Mouse (Mus musculus): Measurements from ENCODE around the gene Gm49776.
A peak's percentile ranks its signal among the peaks of the same experiment; 100 is the strongest.

Gm49776 gene

GRCm38 (mm10) chr16:18234671-18235388 lies 23.3 kb downstream of the Gm49776 start, which contains the start of gene Zdhhc8:
Gene Zdhhc8 (minus strand): TSS chr16:18235136.
- DNase-seq (ENCODE audit: low spot score) = peak; percentile 51

- no peak for DNase-seq (ENCODE audit: low spot score)
Measured at GRCm38 (mm10) chr16:18233919-18234670, 24.0 kb downstream of the Gm49776 start.

GRCm38 (mm10) chr16:18233451-18233850 lies 24.7 kb downstream of the Gm49776 start:
- DNase-seq (ENCODE audit: low spot score) = no peak

DNA sequence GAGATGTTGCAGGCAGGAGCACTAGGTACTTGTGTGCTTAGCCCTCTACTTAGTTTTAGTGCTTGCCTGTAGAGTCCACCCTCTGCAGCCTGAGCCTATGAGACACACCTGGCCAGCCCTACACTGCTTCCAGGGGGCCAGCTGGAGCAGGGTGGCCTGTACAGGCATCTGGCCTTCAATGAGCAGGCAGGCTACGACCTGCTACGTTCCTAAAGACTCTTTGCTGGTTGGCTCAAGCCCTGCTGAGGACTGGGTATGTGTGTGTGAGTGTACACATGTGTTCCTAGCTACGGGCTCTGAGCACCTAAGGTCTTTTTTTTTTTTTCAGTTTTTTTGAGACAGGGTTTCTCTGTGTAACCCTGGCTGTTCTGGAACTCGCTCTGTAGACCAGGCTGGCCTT lies 26.7 kb downstream of the Gm49776 start:
- DNase-seq (ENCODE audit: low spot score) = no peak

DNA sequence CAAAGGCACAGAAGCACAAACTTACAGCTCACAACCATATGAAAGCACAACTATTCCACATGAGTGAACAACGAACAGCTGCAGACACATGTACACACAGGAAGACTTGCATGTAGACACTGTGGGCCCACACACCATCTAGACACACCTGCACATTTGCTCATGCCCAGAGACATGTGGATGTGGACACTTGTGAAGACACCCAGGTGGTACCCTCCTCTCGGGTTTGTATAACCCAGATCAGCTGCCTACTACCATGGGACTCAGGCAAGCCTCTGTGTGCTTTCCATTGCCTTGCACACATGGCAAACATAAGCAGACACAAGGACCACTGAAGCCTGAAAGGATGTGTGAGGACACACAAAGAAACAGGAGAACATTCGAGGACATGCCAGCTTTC lies 27.1 kb downstream of the Gm49776 start:
- no peak for DNase-seq (ENCODE audit: low spot score)

- DNase-seq (ENCODE audit: low spot score) = no peak
Measured at GRCm38 (mm10) chr16:18230617-18231016, 27.5 kb downstream of the Gm49776 start.

- DNase-seq (ENCODE audit: low spot score) = no peak
Measured at GRCm38 (mm10) chr16:18229622-18230021, 28.5 kb downstream of the Gm49776 start.

DNA sequence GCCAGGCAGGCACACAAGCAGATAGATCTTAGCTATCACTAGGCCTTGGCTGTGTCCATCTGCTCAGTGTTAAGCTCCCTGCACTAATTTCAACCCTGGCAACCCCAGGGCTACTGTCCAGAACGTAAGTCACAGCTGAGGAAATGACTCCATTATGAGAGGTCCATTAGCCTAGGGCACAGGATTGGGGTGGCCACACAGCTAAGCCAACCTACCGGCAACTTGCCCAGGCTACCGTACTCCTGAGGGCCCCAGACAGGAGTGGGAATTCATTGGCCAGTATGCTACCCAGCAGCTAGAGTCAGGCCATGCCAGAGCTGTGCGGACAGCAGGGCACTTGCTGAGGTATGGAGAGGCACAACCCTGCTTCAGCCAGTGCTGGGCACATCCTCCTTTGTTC lies 29.3 kb downstream of the Gm49776 start:
- no peak for DNase-seq (ENCODE audit: low spot score)

DNA sequence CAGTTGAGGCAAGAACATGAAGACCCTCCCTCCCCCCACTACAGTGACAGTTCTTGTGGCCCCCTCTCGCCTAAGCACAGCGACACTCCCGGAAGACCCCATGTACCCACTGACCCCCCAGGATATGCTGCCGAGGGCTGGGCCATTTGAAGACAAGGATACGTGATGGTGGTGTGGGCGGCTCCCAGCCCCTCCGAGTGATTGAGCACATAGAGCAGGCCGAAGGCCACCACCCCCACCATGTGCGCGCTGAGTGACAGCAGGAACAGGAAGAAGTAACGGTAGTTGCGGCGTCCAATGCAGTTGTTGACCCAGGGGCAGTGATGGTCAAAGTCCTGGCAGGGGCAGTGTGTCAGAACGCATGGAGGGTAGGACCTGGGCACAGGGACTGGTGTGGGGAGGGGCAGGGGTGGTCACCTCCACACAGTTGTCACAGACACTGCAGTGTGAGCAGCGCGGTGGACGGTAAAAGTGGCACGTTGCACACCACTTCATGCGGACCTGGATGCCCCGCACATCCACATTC lies 30.2 kb downstream of the Gm49776 start:
- no peak for DNase-seq (ENCODE audit: low spot score)

DNA sequence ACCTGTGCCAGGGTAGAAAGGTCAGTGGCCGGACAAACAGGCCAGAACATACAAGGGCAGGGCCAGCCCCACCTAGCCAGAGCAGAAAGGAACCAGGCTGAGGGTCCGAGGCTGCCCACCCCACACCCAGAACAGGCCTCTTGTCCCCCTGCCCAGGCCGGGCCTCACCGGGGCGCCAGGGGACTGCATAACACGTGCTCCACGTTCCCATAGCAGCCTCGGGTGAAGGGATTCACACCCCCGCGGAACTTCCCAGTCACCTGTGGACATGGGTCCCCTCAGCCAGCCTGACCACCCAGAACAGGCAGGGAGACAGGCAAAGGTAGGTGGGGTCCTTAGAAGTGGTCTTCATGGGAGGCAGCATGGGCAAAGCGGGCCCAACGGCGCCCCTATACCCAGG lies 30.9 kb downstream of the Gm49776 start:
- no peak for DNase-seq (ENCODE audit: low spot score)

GRCm38 (mm10) chr16:18222188-18222587 lies 35.9 kb downstream of the Gm49776 start:
- DNase-seq (ENCODE audit: low spot score) = no peak

- DNase-seq (ENCODE audit: low spot score) = no peak
Measured at GRCm38 (mm10) chr16:18221543-18221898, 36.6 kb downstream of the Gm49776 start.

GRCm38 (mm10) chr16:18220856-18221542 lies 37.1 kb downstream of the Gm49776 start:
- DNase-seq (ENCODE audit: low spot score) = no peak

GRCm38 (mm10) chr16:18220001-18220400 lies 38.1 kb downstream of the Gm49776 start:
- no peak for DNase-seq (ENCODE audit: low spot score)

DNA sequence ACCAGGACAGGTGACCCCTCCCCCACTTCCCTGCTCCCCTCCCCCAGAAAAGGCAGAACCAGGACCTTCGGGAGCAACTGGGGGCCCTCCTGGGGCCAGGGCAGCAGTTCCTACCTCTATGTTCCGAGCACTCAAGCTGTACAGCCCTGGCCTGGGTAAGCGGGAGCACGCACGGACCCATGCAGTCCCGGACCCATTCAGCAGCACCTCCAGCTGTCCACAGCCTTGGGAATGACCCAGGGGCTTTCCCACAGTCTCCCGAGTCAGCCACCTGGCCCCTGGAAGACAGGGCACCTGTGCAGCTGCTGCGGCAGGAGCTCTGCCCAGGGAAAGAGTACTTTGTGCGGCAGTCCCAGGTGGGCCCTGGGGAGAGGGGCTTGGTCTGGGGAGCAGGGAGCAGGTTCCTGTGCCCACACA lies 39.5 kb downstream of the Gm49776 start:
- DNase-seq (ENCODE audit: low spot score) = no peak

DNA sequence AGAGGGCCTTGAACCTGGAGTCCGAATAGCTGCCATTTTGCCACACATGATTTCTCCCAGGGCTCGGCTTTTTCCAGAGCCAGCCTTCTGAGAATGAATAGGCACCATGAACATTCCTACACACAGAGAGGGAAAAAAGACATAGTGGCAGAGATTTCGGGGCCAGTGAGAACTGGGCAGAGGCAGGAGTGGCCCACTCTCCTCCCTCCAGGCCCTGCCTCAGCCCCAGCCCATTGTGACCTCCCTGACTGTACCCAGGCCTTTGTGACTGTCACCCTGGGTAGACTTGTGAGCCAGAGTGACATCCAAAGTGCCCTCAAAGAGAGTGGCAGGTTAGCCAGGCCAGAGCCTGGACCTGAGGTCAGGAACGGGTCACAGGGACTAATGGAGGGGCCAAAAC lies 40.5 kb downstream of the Gm49776 start, which contains the start of gene Ccdc188:
Gene Ccdc188, plus strand, starts transcription at position 301 of the 400 bp plus-strand sequence.
- no peak for DNase-seq (ENCODE audit: low spot score)

DNA sequence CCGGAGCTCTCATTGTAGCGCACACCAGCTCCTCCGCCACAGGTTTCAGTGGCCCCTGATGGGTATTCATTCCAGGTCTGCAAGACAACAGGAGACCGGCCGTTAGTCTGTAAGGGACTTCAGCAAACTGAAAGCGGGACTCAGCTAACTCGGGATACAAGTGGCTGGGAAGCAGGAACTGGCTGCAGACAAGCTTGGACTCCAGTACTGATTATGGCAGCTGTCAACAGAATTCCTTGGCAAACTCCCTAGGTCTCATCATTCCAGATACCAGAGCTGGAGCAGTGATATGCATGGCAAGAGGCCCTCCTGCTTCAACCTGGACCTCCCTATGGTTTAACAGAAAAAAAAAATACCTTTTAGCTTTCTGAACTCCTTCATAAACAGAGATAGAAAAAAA lies 43.3 kb downstream of the Gm49776 start:
- DNase-seq (ENCODE audit: low spot score) = no peak

GRCm38 (mm10) chr16:18213689-18214088 lies 44.4 kb downstream of the Gm49776 start:
- no peak for DNase-seq (ENCODE audit: low spot score)

GRCm38 (mm10) chr16:18211417-18212171 lies 46.5 kb downstream of the Gm49776 start:
- DNase-seq (ENCODE audit: low spot score) = peak; percentile 67

DNA sequence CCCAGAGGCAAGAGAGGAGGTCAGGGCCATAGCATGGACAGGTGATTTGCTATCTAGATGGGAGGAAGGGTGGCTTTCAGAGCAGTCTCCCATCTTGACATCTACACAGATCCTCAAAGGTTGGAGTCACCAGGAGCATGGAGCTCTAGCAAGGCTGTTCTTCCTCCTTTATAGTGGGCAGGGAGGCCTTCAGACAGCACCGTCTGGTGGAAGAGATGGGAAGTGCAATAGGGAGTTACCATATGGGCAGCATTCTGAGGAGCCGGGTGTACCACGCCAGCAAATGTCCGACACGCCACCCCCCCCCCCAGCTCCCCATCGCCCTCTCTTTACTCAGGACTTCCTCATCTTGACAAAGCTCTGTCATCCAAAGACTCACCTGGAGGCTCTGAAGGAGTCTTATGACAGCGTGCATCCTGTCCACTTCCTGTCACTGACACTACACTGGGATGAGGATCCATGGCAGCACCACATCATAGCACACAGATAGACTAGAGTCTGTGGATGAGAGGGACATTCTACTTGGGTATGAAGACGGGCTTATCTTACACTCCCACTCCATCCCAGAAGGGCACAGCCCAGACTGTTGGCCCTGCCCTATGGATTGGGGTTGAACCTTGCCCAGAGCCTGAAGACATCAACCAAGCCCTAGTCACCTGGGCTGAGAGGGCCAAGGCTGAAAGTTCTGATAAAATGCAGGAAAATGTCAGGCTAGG lies 47.3 kb downstream of the Gm49776 start:
- DNase-seq (ENCODE audit: low spot score) = peak; percentile 31

DNA sequence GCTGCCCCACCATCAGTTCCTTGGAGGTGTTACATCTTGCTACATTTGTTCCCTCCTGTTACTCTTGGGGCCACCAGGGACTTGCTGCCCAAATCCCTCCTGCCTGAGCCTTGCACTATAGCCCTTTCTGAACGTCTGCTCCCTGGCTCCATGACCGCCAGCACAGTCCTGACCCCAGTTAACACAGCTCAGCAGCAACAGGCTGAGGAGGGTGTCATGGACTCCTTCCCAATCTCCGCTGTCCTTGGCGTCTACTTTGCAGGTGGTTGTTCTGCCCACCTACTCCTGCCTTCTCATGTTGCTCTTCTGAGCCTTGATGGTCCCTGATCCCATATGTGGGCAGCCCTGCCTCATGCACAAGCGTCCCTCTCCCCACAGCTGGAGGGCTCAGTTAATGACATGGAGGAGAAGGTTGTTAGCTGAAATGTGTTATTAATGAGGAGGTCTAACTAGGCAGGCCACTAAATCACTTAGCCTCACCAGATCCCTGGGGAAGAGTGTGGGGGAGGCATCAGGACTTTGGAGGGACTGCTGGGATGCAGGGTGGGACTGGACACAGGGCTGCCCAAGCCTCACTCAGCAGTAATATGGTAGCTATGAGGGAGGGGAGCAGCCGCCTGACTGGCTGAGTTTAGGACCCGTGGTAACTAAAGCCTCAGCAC lies 54.6 kb downstream of the Gm49776 start:
- no peak for DNase-seq (ENCODE audit: low spot score)

Data from T-cell, adult 2 months (primary cell).